Mouse (Mus musculus): ENCODE results near the gene E130114P18Rik. TPM values are rescaled to one million over a fixed set of nuclear protein-coding genes. Genes with fewer than 3 reads are reported as not detected.

Gene E130114P18Rik
- polyA plus RNA-seq, 1 experiment from 2014 or later: not detected

DNA sequence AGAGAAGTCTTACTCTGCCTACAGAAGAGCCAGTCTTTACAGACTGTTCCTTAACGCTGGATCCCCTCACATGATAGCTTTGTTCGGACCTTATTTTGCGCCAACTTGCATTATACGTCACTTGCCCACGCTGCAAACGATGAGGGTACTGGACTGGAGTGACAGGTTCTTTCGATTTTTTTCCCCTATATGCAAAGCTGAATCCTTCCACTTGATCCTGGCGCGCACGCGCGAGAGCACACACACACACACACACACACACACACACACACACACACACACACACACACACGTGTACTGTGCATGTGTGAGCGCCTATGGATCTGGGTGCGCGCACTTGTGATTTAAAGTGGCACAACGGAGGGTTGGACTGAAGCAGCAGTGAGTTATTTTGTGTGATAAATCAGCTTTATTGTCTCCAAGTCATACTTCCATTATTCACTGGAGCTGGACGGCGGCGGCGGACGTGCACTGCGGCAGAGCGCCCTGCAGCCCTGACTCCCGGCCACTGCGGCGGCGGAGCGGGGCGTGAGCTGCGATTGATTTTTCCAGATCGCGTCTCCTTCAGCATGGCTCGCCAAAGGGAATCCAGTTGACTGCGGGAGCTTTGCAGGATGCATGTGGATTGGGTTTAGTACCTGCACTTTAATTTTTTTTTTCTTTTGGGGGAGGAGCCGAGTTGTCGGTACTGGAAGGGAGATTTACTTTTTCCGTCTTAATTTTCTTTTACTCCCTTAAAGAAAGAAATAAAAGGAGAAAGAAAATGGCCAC is 20.5 kb downstream of the E130114P18Rik start:
- Histone ChIP-seq H3K4me1 (peaks cover 6% of the 10 kb centered on the region; the same call in 1 of the 2 replicates), H3K4me2 (peak overlapping the region; percentile 62), H3K4me3 (peak overlapping the region; percentile 48), H3K27ac (no peak overlapping the region), H3K9me3 (replicated peaks) (no peaks in the 10 kb centered on the region), H3K9ac (0 out of 2 replicates have a peak overlapping the region, but pooled peaks have one; percentile 12), H3K36me3 (no peaks in the 10 kb centered on the region), H3K27me3 (replicated peaks) (peaks cover 77% of the 10 kb centered on the region)
- no peak for ATAC-seq
- 1% methylated on average over 38 of the region's 38 CpGs for WGBS (ENCODE audit: insufficient replicate concordance)

GRCm38 (mm10) chr4:97754241-97754640 is 23.6 kb downstream of the E130114P18Rik start:
- no peak overlapping the region for H3K4me2 ChIP-seq
- H3K4me3 ChIP-seq: no peak overlapping the region
- peaks cover 78% of the 10 kb centered on the region for H3K27me3 ChIP-seq (replicated peaks)
- H3K9me3 ChIP-seq (replicated peaks): no peaks in the 10 kb centered on the region
- 10% methylated on average over 12 of the region's 12 CpGs for WGBS (ENCODE audit: insufficient replicate concordance)
- H3K9ac ChIP-seq: no peak overlapping the region
- H3K27ac ChIP-seq: no peak overlapping the region
- no peaks in the 10 kb centered on the region for H3K36me3 ChIP-seq
- peaks cover 16% of the 10 kb centered on the region; the same call in 1 of the 2 replicates for H3K4me1 ChIP-seq
- ATAC-seq: no peak

- Histone ChIP-seq H3K4me2 (no peak overlapping the region), H3K4me1 (peaks cover 16% of the 10 kb centered on the region; the same call in 1 of the 2 replicates), H3K9me3 (replicated peaks) (no peaks in the 10 kb centered on the region), H3K9ac (no peak overlapping the region), H3K27ac (no peak overlapping the region), H3K36me3 (no peaks in the 10 kb centered on the region), H3K4me3 (no peak overlapping the region), H3K27me3 (replicated peaks) (peaks cover 76% of the 10 kb centered on the region)
- WGBS (ENCODE audit: insufficient replicate concordance): 6% methylated on average over 1 of the region's 1 CpGs
- no peak for ATAC-seq
Measured at GRCm38 (mm10) chr4:97753521-97753920, 24.4 kb downstream of the E130114P18Rik start.

- Histone ChIP-seq H3K9me3 (replicated peaks) (no peaks in the 10 kb centered on the region), H3K4me2 (peak overlapping the region; percentile 78), H3K9ac (peak overlapping the region; percentile 49; the same call in 1 of the 2 replicates), H3K4me1 (peaks cover 16% of the 10 kb centered on the region; the same call in 1 of the 2 replicates), H3K27me3 (replicated peaks) (peaks cover 66% of the 10 kb centered on the region), H3K36me3 (no peaks in the 10 kb centered on the region), H3K4me3 (peak overlapping the region; percentile 58), H3K27ac (no peak overlapping the region)
- ATAC-seq: no peak
- WGBS (ENCODE audit: insufficient replicate concordance): 32% methylated on average over 5 of the region's 5 CpGs
Measured at GRCm38 (mm10) chr4:97752276-97753010, 25.4 kb downstream of the E130114P18Rik start.

DNA sequence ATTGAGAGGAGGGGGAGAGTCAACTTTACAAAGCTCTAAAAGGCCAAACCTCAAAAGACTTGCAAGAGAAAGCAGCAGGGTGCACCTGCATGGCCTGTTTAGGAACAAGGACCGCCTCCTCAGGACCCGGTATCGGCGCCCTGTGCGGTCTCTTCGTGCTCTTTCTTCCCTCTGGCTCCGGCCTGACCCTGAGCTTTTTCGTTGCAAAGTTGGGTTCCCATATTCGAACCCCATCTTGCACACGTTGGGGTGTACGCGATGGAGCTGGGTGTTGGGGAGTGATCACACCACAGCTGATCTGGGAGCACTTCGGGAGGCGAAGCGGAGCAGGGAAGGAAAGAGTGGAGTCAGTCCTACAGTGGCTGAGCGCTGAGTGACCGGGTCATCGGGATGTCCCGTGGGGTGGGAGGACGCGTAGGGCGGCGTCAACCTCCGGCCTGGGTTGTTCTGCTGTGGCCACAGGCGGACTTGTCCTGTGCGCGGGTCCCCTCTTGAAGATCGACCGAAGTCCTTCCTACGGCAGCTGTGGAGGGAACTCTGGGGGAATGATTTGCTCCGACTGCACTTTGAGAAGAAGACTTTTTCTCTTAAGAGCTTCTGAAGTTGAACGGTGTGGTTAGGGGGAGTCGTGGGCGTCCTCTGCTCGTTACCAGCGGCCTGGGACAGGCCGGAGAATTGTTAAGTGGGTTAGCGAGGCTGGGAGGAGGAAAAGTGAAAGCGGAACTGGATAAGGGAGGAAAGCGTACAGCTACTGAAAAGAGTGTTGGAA is 26.2 kb downstream of the E130114P18Rik start:
- H3K9me3 ChIP-seq (replicated peaks): no peaks in the 10 kb centered on the region
- under 1% methylated on average over 40 of the region's 40 CpGs for WGBS (ENCODE audit: insufficient replicate concordance)
- peaks cover 16% of the 10 kb centered on the region; the same call in 1 of the 2 replicates for H3K4me1 ChIP-seq
- peaks cover 58% of the 10 kb centered on the region for H3K27me3 ChIP-seq (replicated peaks)
- H3K27ac ChIP-seq: no peak overlapping the region
- H3K9ac ChIP-seq: peak overlapping the region; percentile 49
- H3K36me3 ChIP-seq: no peaks in the 10 kb centered on the region
- peak; percentile 67 for ATAC-seq
- H3K4me3 ChIP-seq: peak overlapping the region; percentile 58
- H3K4me2 ChIP-seq: peak overlapping the region; percentile 78

- H3K27ac ChIP-seq: no peak overlapping the region
- H3K36me3 ChIP-seq: no peaks in the 10 kb centered on the region
- peak overlapping the region; percentile 58 for H3K4me3 ChIP-seq
- H3K4me1 ChIP-seq: peaks cover 16% of the 10 kb centered on the region; the same call in 1 of the 2 replicates
- H3K4me2 ChIP-seq: peak overlapping the region; percentile 78
- ATAC-seq: peak; percentile 72
- under 1% methylated on average over 20 of the region's 20 CpGs for WGBS (ENCODE audit: insufficient replicate concordance)
- no peaks in the 10 kb centered on the region for H3K9me3 ChIP-seq (replicated peaks)
- H3K27me3 ChIP-seq (replicated peaks): peaks cover 58% of the 10 kb centered on the region
- peak overlapping the region; percentile 49 for H3K9ac ChIP-seq
Measured at GRCm38 (mm10) chr4:97751030-97751482, 26.8 kb downstream of the E130114P18Rik start.

GRCm38 (mm10) chr4:97750401-97750800 is 27.5 kb downstream of the E130114P18Rik start:
- ATAC-seq: no peak
- no peak overlapping the region for H3K9ac ChIP-seq
- H3K4me1 ChIP-seq: peaks cover 16% of the 10 kb centered on the region; the same call in 1 of the 2 replicates
- H3K27ac ChIP-seq: no peak overlapping the region
- WGBS (ENCODE audit: insufficient replicate concordance): 27% methylated on average over 4 of the region's 4 CpGs
- H3K9me3 ChIP-seq (replicated peaks): no peaks in the 10 kb centered on the region
- H3K27me3 ChIP-seq (replicated peaks): peaks cover 58% of the 10 kb centered on the region
- H3K36me3 ChIP-seq: no peaks in the 10 kb centered on the region
- no peak overlapping the region for H3K4me3 ChIP-seq
- H3K4me2 ChIP-seq: 0 out of 2 replicates have a peak overlapping the region, but pooled peaks have one; percentile 78

GRCm38 (mm10) chr4:97746106-97746900 is 31.6 kb downstream of the E130114P18Rik start:
- Histone ChIP-seq H3K27me3 (replicated peaks) (peaks cover 36% of the 10 kb centered on the region), H3K36me3 (no peaks in the 10 kb centered on the region), H3K4me1 (peaks cover 3% of the 10 kb centered on the region; the same call in 1 of the 2 replicates), H3K4me3 (peak overlapping the region; percentile 40), H3K27ac (no peak overlapping the region), H3K4me2 (peak overlapping the region; percentile 66), H3K9ac (no peak overlapping the region), H3K9me3 (replicated peaks) (no peaks in the 10 kb centered on the region)
- 7% methylated on average over 19 of the region's 19 CpGs for WGBS (ENCODE audit: insufficient replicate concordance)
- ATAC-seq: no peak

DNA sequence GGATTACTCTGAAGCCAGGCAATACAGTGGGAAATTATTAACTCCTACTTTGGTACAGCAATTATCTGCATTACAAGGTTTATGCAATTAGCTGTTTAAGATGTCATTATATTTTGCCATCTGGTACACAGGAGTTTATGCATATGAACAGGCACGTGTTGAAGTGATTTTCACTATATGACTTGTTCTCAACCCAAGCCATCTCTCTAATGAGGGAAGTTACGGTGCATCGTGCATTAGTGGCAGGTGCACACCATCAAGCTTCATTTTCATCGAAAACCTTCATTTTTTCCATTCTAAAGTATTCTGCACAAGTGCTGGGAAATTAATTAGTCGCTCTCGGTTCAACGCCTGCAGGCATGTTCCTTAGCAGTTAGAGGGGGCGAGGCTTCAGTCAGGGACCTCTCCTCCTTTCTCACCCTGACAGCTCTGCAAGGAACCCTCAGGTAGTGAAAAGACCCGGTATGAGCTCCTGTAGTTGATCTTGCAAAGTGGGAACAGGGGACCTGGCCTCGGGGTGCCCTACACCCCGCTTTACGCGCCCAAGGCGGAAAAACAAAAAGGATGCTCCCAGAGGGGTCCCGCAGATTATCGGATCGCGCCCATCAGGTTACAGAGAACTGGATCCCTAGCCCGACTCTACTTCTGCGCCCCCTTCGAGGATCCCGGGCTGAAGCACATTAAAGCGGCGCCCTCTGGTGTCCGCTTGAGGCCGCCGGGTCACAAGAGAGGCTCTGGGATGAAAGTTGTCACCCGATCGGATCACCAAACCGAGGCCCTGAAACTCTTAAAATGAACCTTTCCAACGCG is 32.4 kb downstream of the E130114P18Rik start:
- Histone ChIP-seq H3K4me3 (peak overlapping the region; percentile 40), H3K9me3 (replicated peaks) (no peaks in the 10 kb centered on the region), H3K4me1 (no peaks in the 10 kb centered on the region), H3K9ac (no peak overlapping the region), H3K36me3 (no peaks in the 10 kb centered on the region), H3K27me3 (replicated peaks) (peaks cover 36% of the 10 kb centered on the region), H3K27ac (no peak overlapping the region), H3K4me2 (peak overlapping the region; percentile 66)
- WGBS (ENCODE audit: insufficient replicate concordance): 9% methylated on average over 32 of the region's 32 CpGs
- no peak for ATAC-seq

GRCm38 (mm10) chr4:97743932-97744331 is 33.9 kb downstream of the E130114P18Rik start:
- Histone ChIP-seq H3K4me2 (no peak overlapping the region), H3K9ac (no peak overlapping the region), H3K4me1 (no peaks in the 10 kb centered on the region), H3K4me3 (no peak overlapping the region), H3K27ac (no peak overlapping the region), H3K9me3 (replicated peaks) (no peaks in the 10 kb centered on the region), H3K27me3 (replicated peaks) (peaks cover 26% of the 10 kb centered on the region), H3K36me3 (no peaks in the 10 kb centered on the region)
- WGBS (ENCODE audit: insufficient replicate concordance): 55% methylated on average over 5 of the region's 5 CpGs
- no peak for ATAC-seq
